Mouse (Mus musculus) R1 (cell line): Measurements from ENCODE around the gene Crebzf.

ENCODE experiments used
- DNase-seq: peaks from one replicate; pipeline ENCODE4 v3.0.0-alpha.2; 2018; ENCODE audit warnings: low read depth, low spot score

The Crebzf gene

DNA sequence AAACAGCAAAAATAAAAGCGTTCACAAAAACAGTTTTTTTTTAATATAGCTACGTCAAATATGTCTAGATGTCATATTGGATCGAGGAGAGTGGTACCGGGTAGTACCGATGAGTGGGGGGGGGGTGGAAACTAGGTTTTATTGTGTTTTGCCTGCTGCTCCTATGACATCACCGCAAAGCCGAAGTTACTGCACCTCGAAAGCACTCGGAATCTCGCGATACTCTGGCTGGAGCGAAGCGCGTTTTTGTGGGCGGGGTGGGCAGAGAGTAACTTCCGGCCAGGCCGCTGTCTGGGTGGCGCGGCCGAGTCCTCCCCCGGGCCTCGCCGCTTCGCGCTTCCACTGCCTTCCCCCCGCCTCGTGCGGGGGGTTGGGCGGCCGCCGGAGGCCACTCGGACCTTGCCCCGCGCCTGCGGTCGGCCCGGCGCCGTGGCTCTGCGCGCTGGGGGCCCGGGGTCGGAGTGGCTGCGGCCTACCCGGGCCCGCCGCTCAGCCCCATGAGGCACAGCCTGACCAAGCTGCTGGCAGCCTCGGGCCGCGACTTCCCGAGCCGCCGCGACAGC lies at the start of gene Crebzf:
Gene Crebzf, plus strand, starts transcription at position 212 of the 563 bp plus-strand sequence.
- DNase-seq, result peak; percentile 97

DNA sequence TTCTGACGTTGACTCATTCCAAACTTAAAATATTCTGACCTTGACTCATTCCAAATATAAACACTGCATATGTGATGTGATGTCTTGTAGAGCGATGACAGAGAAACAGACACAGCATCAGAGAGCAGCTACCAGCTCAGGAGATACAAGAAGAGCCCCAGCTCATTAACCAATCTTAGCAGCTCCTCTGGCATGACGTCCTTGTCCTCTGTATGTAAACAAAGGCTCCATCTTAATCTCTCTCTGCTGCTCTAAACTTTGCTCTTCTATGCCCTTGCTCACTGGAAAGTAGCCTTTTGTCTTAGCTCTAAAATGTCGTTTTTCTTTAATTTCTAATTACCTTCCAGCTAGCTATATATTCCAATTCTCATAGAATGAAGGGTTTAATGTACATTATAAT lies 47.5 kb upstream of the Crebzf start:
- no peak for DNase-seq

DNA sequence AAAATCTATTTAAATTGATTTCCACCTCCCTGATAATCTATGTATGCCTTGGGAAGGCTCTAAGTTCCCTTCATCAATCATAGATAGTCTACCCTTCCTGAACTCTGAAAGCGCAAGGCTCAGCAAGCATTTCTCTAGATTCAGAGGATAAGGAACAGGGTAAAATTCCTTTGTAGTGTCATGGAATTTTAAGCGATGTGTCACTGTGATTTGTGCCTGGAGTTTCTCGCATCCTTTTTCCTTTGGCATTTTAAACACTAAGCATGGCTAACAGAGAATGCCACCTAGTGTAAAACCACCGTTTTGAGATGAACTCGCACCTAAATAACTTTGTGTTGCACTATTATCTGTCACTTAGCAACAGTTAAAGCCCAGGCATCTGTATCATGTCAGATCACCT lies 46.6 kb upstream of the Crebzf start:
- DNase-seq, result no peak

DNA sequence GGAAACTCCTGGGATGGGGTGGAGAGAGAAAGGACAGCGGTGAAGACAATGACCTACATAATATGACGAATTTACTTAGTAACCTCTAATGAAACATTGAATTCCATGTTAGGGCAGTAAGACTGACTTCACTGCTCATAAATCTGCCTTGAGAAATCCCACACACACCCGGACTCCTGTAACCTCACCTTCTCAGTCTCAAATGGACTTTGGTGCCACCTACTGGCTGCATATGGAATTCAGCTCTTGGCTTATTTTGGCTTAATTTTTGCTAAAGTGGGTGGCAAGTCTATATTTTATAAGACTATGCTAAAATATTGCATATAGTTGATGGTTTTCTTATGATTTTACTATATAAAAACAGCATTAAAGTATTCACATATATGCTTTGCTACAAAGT lies 32.6 kb upstream of the Crebzf start:
- peak; percentile 78 for DNase-seq

DNA sequence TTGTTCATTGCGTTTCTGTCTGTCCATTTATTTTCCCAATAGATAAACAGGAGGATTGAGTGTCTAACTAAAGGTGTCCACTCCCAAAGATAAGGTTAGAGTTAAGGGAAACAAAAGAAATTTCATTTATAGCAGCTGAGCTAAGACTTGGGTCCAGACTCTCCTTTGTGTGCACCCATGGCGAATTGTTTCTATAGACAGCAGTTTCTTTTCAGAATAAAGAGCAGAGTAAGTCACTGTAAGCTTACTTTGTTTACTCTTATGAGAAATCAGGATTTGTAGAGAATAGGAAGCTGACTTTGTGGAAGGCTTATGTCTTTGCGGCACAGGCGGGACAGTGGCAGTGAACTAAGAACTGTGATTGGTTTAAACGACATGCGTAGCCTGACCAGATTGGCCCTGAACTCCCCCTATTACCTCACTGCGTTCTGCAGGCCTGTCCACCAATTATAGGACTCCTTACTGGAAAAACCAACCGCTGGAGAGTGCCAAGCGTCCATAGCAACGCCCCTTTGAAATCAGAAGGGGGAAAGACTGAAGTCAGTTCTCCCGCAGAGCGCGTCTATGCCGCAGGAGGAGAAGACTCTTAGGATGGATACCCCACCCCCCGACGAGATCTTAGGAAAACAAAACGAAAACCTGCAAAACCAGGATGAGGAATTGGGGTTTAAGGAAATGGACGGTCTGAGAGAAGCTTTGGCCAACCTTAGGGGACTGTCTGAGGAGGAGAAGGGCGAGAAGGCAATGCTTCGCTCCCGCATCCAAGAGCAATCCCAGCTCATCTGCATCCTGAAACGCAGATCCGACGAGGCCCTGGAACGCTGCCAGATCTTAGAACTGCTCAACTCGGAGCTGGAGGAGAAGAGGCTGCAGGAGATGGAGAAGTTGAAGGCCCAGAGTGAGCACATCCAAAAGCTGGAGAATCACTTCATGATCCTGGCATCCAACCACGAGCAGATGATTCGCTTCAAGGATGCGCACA lies 16.2 kb upstream of the Crebzf start, which contains the start of gene Ccdc89:
Gene Ccdc89, plus strand, starts transcription at position 558 of the 982 bp plus-strand sequence.
- peak; percentile 96 for DNase-seq

DNA sequence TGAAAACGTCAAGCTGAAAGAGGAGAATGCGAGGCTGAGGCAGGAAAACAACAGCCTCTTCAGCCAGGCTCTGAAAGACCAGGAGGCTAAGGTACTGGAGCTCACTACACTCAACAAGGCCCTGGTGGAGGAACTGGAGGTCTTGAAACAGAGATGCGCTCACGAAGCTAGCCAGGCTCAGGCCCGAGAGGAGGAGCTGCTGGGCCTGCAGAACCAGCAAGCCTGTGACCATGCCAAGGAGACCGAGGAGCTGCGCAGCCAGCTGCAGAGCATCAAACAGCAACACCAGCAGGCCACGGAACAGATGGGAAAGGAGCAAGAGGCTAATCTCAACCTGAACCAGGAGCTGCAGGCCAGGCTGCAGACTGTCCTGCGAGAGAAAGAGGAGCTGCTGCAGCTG lies 15.5 kb upstream of the Crebzf start:
- DNase-seq, result no peak

DNA sequence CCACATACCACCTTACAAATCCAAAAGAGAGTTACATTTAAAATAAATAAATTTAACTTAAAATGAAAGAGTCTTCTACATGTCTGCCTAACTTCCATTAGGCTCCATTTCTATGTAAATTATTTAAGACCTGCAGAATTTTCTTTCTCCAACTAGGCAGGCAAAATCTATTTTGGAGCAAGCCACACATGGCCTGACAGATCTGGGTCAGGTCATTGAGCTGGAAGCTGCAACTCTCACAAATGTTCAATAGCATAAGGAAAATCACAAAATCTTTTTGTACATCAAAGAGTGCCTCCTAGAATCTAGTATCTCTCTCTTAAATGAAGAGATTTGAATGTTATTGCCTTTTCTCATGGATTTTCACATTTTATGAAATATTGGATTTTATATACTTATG lies 10.3 kb upstream of the Crebzf start:
- no peak for DNase-seq

DNA sequence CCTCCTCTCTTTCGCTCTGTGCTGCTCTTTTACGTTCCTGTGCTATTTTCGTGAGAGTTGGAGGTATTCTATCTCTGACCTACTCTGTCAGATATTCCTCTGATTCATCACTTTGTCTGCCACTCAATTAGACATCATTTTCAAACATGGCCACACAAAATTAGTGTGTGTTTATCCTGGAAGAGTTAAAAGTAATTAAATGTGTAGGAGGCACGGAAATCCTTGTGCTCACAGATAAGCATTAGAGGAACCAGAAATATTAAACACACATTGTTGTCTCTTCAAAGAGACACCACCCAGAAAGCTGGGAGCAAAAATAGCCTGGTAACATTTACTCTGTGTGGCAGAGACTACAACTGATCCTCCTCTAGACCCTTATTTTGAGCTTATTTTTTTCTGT lies 2.5 kb upstream of the Crebzf start:
- no peak for DNase-seq

DNA sequence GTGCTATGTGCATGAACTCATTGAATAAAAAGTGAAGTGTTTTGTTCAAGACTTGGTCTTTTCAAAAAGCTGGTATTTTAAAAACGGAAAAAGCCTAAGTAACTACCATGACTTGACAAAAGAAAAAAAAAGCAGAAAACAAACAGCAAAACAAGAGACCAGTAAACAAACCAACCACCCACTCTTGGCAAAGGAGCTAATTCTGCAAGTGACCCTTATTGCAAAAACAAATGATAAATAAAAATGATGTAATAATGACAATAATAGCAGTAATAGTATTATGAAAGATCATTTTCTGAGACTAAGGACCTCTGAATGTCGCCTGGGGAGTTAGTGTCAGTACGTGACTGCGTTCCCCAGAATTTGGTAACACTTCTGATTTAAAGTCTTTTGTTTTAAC lies 459 bp upstream of the Crebzf start:
- no peak for DNase-seq

DNA sequence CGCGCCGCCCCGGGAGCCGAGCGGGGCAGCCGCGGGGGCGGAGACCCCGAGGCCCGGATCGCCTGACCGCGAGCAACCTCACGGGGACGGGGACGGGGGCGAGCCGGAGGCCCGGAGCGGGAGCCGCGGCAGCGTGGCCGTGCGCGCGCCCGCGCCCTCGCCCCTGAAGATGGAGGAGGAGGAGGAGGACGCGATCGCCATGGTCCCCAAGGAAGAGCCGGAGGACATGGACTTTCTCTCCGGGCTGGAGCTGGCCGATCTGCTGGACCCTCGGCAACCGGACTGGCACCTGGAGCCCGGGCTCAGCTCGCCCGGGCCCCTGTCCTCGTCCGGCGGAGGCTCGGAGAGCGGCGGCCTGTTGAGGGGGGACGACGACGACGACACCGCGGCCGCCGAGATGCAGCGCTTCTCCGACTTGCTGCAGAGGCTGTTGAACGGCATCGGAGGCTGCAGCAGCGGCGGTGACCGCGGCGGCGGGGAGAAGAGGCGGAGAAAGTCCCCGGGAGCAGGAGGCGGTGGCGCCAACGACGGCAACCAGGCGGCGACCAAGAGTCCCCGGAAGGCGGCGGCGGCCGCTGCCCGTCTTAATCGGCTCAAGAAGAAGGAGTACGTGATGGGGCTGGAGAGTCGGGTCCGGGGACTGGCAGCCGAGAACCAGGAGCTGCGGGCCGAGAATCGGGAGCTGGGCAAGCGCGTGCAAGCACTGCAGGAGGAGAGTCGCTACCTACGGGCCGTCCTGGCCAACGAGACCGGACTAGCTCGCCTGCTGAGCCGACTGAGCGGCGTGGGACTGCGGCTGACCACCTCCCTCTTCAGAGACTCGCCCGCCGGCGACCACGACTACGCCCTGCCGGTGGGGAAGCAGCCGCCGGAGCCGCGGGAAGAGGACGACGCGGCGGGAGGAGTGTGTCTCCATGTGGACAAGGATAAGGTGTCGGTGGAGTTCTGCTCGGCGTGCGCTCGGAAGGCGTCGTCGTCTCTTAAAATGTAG lies 867 bp downstream of the Crebzf start:
- peak; percentile 54 for DNase-seq

DNA sequence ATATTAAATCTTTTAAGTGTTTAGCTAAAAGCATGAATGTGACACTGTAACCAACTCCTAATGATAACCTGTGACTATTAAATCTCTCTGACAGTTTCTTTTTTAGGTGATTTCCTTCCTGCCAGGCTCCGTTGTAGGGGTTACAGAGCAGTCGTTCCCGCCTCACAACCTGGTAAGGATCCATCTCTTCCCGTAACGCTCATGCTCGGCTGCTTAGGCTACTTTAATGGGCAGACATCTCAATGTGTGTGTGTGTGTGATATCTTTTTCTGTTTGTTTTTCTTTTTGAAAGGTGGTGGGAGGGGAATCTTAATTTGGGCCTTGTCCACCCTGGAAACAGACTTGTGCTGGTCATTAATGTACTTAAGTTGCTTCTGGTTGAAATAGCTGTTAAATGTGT lies 1.7 kb downstream of the Crebzf start:
- DNase-seq, result peak; percentile 30

DNA sequence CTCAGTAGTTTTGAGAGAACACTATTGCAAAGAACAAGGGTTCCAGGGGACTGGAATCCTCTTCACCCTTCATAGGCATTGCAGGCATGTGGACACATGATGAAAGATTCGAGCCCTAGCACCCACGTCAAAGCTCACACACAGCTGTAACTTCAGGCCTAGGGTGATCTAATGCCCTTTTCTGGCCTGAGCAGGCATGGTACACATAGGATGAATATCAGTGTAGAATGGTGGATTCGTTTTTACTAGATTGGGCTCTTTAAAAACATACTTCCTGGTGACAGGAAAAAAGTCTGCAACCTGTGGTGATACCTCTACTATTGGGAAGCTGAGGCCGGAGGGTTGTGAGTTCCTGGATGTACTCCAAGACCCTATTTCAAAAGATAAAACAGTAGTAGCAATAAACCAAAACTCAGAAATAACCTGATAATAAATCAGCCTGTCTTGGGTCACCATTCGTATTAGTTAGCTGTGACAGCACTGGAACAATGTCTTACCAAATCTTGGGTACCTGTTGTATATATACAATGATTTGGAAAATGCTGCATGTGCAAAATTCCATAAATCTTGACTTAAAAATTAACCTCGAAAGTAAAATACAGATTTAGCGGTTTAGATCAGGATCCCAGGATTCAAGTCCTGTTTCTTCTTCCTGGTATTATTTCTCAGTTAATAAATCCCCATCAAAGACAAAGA lies 13.8 kb downstream of the Crebzf start:
- no peak for DNase-seq

DNA sequence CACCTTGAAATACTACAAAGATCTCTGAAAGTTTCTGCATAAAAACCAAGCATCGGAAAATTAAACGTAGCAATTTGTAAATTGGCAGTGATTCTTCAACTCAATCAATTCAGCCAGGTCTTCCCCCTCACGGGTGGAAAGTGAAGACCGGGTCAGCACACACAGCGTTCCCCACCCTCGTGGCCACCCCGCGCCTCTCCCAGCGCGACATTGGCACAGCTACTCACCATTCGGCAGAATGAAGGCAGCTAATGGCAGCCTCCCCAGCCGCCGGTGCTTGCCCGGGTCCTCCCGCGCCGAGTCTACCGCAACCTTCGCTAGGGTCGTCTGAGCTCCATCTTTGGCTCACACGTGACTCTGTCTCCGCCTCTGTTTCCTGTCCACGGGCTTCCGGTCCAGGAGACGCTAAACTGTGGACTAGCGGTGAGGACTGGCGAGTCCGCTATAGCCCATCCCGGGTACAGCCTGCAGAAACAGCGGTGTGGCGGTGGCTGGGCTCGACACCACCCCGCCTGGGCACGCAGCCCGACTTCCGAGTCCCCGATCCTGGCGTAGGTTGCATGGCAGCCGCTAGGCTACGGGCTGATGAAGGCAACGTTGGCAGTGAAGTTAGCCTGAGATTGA lies 14.4 kb downstream of the Crebzf start, which contains the start of gene Tmem126a:
Gene Tmem126a, minus strand, starts transcription at position 385 of the 624 bp plus-strand sequence.
- DNase-seq, result peak; percentile 89

DNA sequence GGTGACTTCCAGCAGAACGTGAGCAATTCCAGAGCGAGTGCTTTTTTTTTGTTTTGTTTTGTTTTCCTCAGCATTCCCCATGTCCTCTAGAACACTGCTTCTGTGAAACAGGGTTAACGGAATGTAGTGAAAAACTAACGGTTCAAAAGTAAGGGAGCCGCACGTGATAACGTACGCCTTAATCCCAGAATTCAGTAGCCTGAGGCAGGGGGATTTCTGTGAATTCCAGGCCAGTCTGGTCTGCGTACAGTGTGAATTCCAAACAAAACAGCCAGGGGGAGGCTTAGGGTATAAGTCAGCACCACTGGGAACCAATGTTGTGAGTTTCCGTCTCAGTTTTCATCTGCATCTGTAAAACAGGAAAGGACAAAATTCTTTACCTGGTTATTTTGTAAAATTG lies 15.0 kb downstream of the Crebzf start:
- peak; percentile 62 for DNase-seq

DNA sequence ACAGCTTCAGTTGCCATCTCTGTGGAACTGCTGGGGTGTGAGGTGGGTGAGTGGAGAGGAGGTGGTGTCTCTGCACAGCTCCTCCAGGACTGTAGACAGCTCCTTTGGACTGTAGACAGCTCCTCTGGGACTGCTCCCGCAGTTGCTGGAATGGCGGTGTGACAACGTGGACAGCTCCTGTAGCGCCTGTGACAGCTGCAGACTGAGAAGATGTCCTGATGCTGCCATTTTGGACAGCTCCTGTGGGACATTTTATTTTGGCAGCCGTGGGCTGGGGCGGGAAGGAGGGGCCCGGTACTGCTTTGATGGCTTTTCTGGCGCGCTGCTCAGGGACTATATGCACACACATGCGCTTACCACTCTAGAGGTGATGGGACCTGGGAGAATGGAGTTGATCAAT lies 17.8 kb downstream of the Crebzf start:
- DNase-seq, result peak; percentile 81

DNA sequence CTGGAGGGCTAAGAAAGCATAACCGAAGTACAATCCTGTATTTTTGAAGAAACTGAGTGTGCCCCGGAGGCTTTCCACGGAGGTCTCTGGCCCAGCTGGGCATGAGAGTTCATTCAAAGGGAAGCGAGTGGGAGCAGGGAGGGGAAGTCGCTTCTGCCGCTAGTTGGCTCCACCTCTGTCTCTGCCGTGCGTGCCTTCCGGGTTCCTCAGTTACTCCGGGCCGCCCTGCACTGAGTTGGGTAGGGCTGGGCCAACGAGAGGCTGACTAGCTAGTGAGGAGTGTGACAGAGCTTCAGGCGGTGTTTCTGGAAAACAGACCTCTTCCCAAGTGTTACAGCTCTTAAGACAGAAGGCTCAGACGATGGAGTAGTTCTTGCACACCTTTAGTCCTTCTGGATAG lies 18.4 kb downstream of the Crebzf start:
- peak; percentile 77 for DNase-seq

DNA sequence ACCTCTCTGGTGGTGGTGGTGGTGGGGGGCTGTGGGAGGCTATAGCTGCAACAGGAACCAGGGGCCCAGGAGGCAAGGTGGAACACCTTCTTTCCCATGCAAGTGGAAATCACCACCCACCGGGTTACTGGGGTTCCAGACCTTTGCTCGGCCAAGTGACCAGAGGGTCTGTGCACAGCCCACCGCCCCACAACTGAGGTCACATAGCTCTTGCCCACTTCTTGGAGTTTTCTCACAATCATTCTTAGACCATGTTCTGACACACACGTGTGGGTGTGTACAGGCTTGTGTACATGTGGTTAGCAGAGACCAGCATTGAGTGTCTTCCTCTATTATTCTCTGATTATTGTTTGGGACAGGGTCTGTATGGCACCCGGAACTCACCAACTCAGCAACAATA lies 18.9 kb downstream of the Crebzf start:
- DNase-seq, result no peak

DNA sequence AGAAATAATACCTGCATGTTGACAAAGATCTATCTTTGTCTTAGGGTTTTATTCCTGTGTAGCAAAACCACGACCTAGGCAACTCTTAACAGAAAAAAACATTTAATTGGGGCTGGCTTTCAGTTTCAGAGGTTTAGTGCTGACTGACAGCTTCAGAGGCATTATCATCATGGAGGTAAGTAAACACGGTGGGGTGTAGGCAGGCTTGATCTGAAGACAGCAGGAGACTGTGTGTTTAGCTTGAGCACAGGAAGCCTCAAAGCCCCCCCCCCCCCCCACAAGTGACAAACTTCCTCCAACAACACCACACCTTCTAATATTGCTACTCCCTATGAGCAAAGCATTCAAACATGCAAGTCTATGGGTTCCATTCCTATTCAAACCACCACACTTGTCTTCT lies 31.0 kb downstream of the Crebzf start:
- DNase-seq, result no peak

DNA sequence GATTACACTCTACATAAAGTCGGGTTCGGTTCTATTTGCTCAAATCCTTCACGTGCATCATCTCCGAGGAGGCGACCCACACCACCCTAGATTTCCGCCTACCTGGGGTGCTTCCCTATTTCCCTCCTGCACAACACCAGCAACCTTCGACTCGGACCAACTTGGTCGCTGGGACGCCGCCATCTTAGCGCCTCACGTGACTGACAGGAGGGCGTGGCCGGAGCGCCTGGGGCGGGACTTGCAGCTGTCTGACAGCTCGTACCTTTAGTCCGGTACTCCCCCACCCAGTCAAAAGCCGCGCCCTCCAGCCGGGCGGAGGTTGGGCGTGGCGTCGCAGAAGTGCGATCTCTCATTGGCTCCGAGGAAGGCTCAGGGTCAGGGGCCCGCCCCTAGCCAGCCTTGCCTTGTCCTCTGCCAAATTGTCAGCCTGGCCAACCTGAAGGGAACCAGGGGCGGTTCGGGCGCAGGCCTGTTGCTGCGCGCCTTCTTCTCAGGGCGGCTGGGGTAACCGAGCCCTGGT lies 33.3 kb downstream of the Crebzf start, which contains the start of gene Tmem126b:
Gene Tmem126b, minus strand, starts transcription at position 209 of the 520 bp plus-strand sequence.
- DNase-seq, result peak; percentile 98
